Mouse (Mus musculus): ENCODE measurements at regions not wholly inside any gene's neighbourhood (a gene's known extent, or its start where the extent isn't known, plus 50 kb on each side); places are given as distances from the start of the nearest gene placed in this dataset.

DNA sequence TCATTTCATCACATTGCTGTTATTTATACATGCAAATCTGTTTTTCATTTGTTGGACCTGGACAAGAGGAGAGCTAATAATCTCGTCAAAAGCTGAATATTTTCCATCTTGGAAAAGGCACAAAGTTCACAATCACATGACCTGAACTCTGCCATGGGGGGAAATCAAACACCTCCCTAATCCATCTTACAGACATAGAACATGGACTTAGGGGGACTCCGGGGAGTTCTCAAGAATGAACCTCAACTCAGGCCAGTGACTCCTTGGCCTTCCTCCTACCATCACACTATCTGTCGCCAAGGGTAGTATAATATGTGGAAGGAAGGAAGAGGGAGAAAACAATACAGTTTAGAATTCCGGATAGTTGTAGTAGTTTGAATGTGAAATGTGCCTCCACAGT lies 602.1 kb downstream of the Ebf1 start:
- no peaks in the 10 kb centered on the region for H3K4me1 ChIP-seq (ENCODE audit: control insufficient read depth, insufficient read depth, low read length)
- no peak for ATAC-seq (ENCODE audit: insufficient read depth, low FRiP score)

DNA sequence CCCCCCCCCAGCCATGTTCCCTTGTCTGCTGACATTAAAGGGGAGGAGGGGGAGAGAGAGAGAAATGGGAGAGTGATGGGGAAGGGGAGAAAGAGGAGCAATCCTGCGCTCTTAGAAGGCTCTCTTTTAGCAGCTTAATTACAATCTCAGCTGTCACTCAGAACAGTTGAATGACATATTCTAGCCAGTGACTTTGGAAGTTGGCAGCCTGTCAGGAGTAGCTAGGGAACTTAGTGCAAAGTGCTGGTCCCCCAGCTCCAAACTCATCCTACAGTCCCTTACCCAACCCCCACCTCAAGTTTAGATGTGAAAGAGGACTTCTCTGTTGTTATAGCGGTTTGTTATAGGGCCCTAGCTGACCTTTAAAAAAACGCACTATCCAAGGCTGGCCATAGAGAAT lies 604.9 kb downstream of the Ebf1 start:
- no peak overlapping the region for H3K9ac ChIP-seq (ENCODE audit: low read length)
- no peak overlapping the region for H3K4me2 ChIP-seq (ENCODE audit: low read depth, low read length)
- no peaks in the 10 kb centered on the region for H3K9me3 ChIP-seq (replicated peaks; ENCODE audit: control insufficient read depth, low read length)
- H3K27me3 ChIP-seq (ENCODE audit: control insufficient read depth, insufficient read depth, low read length), result no peaks in the 10 kb centered on the region
- 72% methylated on average over 3 of the region's 3 CpGs for WGBS
- ATAC-seq (ENCODE audit: insufficient read depth, low FRiP score), result no peak
- no peaks in the 10 kb centered on the region for H3K4me1 ChIP-seq (ENCODE audit: control insufficient read depth, insufficient read depth, low read length)
- no peak overlapping the region for H3K27ac ChIP-seq (ENCODE audit: low read length)
- H3K36me3 ChIP-seq (ENCODE audit: control insufficient read depth, insufficient read depth, low read length), result no peaks in the 10 kb centered on the region
- no peak overlapping the region for H3K4me3 ChIP-seq (replicated peaks; ENCODE audit: low read length)

More for the DNA sequence above, 602.1 kb downstream of the Ebf1 start:
- no peak overlapping the region; the same call in 1 of the 2 replicates for H3K27ac ChIP-seq (ENCODE audit: low read length)
- H3K4me3 ChIP-seq (replicated peaks; ENCODE audit: low read length), result no peak overlapping the region
- H3K9me3 ChIP-seq (replicated peaks; ENCODE audit: control insufficient read depth, low read length), result no peaks in the 10 kb centered on the region
- H3K9ac ChIP-seq (ENCODE audit: low read length), result no peak overlapping the region
- WGBS, result 80% methylated on average over 4 of the region's 4 CpGs
- no peak overlapping the region for H3K4me2 ChIP-seq (ENCODE audit: low read depth, low read length)
- no peaks in the 10 kb centered on the region for H3K27me3 ChIP-seq (ENCODE audit: control insufficient read depth, insufficient read depth, low read length)
- H3K36me3 ChIP-seq (ENCODE audit: control insufficient read depth, insufficient read depth, low read length), result no peaks in the 10 kb centered on the region

DNA sequence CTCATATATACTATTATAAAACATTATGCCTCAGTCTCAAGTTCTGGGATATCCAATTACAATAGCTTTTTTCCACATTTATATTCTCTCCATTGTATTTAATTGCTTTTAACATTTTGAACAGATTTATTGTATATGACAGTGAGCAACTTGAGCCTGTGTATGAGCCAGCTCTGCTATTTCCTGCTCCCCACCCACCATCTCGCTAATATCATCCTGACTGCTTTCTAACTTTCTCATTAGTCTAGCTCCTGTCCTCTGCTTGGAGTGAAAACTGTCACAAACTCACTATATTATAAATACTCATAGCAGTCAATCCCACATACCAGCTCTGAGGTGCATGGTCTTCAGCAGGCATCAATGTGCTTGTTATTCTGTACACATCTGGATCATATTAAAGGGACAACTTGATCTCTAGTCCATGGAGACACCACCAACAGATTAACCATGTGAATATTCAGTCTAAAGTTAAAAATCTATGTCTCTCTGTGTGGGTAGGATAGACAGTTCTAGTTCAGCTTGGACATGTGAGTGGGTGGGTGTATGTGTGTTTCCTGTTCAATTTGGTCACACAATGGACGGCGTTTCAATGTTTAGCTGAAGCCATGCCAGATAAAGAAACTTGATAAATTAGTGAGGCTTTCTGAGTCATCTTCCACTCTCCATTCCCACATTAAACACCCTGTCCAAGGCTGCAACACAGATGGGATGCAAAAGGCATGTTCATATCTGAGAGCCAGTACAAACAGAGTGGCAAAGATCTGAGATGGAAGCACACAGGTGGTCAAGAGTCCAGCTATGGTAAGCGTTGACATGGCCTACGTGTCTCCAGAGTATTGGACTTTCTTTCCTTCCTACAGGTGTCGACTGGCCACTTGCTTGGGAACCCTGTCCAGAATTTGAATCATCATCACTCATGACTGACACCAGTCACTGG lies 616.1 kb upstream of the Clint1 start:
- H3K4me3 ChIP-seq (replicated peaks; ENCODE audit: low read length), result no peak overlapping the region
- 0 out of 2 replicates have a peak, but pooled peaks have one; percentile 18 for ATAC-seq (ENCODE audit: insufficient read depth, low FRiP score)
- WGBS, result 61% methylated on average over 6 of the region's 6 CpGs

DNA sequence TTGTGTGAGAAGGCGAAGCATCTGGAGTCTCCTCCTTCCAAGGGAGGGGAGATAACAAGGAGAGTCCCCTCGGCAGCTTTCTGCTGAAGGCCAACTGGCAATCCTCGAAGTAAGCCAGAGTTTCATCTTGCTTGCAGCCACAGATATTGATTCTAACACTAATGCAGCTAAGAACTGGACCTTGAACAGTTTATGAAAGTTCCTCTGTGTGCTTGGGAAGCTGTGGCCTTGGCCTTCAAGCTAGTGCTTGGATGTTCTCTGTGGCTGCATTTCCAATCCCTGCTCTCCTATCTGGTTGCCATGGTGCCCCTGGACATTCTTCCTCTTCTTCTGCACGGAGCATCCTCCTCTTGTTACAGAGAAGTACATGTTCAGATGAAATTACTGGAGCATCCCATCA lies 614.8 kb upstream of the Clint1 start:
- H3K9ac ChIP-seq (ENCODE audit: low read length), result no peak overlapping the region
- no peaks in the 10 kb centered on the region for H3K36me3 ChIP-seq (ENCODE audit: control insufficient read depth, insufficient read depth, low read length)
- no peak overlapping the region for H3K27ac ChIP-seq (ENCODE audit: low read length)
- ATAC-seq (ENCODE audit: insufficient read depth, low FRiP score), result no peak
- no peaks in the 10 kb centered on the region for H3K4me1 ChIP-seq (ENCODE audit: control insufficient read depth, insufficient read depth, low read length)
- H3K27me3 ChIP-seq (ENCODE audit: control insufficient read depth, insufficient read depth, low read length), result no peaks in the 10 kb centered on the region
- H3K9me3 ChIP-seq (replicated peaks; ENCODE audit: control insufficient read depth, low read length), result no peaks in the 10 kb centered on the region
- 53% methylated on average over 4 of the region's 4 CpGs for WGBS
- H3K4me3 ChIP-seq (replicated peaks; ENCODE audit: low read length), result no peak overlapping the region
- no peak overlapping the region for H3K4me2 ChIP-seq (ENCODE audit: low read depth, low read length)

More for the DNA sequence above, 616.1 kb upstream of the Clint1 start:
- H3K36me3 ChIP-seq (ENCODE audit: control insufficient read depth, insufficient read depth, low read length), result no peaks in the 10 kb centered on the region
- no peaks in the 10 kb centered on the region for H3K4me1 ChIP-seq (ENCODE audit: control insufficient read depth, insufficient read depth, low read length)
- H3K27me3 ChIP-seq (ENCODE audit: control insufficient read depth, insufficient read depth, low read length), result no peaks in the 10 kb centered on the region
- H3K9ac ChIP-seq (ENCODE audit: low read length), result no peak overlapping the region
- H3K27ac ChIP-seq (ENCODE audit: low read length), result peak overlapping the region; percentile 59
- H3K9me3 ChIP-seq (replicated peaks; ENCODE audit: control insufficient read depth, low read length), result no peaks in the 10 kb centered on the region
- H3K4me2 ChIP-seq (ENCODE audit: low read depth, low read length), result no peak overlapping the region

DNA sequence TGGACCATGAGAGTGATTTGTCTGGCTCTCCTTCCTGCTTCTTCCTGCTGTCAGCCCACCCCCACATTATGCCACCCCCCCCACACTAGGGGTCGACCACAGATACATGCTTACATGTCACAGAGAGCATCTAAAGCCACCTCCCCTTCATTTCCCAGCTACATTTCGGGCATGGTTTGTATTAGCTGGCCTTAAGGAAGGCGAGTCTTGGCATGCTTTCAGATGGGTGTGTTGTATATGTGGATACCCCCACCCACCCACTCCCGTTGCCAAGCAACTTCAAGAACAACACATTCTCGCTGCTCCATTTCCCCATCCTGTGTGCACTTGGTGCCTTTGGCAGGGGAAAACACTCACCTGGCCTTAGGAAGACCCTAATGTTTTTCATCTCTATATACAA lies 612.8 kb upstream of the Clint1 start:
- Histone ChIP-seq H3K4me3 (replicated peaks; ENCODE audit: low read length) (no peak overlapping the region), H3K27me3 (ENCODE audit: control insufficient read depth, insufficient read depth, low read length) (no peaks in the 10 kb centered on the region), H3K36me3 (ENCODE audit: control insufficient read depth, insufficient read depth, low read length) (no peaks in the 10 kb centered on the region), H3K27ac (ENCODE audit: low read length) (peak overlapping the region; percentile 40; the same call in 1 of the 2 replicates), H3K4me2 (ENCODE audit: low read depth, low read length) (no peak overlapping the region), H3K9me3 (replicated peaks; ENCODE audit: control insufficient read depth, low read length) (no peaks in the 10 kb centered on the region), H3K4me1 (ENCODE audit: control insufficient read depth, insufficient read depth, low read length) (no peaks in the 10 kb centered on the region), H3K9ac (ENCODE audit: low read length) (no peak overlapping the region)
- WGBS, result 45% methylated on average over 5 of the region's 5 CpGs
- no peak for ATAC-seq (ENCODE audit: insufficient read depth, low FRiP score)

DNA sequence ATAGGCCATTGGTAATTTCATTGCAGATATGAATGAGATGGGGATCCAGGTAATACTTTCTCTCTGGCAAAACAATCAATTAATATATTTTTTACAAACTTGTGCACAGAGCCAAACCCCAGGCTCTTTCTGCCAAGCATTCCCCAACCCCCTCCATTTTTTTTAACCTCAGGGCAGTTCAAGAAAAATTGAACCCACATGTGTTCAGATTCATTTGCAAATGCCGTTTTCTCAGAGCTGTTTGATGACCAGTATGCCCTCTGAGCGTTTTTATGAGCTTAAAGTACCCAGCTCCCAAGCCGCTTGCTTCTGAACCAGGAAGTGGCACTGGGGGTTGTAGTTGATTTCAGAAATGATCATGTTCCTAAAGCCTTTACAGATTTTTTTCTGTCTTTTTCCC lies 611.4 kb upstream of the Clint1 start:
- Histone ChIP-seq H3K4me3 (replicated peaks; ENCODE audit: low read length) (no peak overlapping the region), H3K9ac (ENCODE audit: low read length) (no peak overlapping the region), H3K4me1 (ENCODE audit: control insufficient read depth, insufficient read depth, low read length) (no peaks in the 10 kb centered on the region), H3K9me3 (replicated peaks; ENCODE audit: control insufficient read depth, low read length) (no peaks in the 10 kb centered on the region), H3K4me2 (ENCODE audit: low read depth, low read length) (no peak overlapping the region), H3K36me3 (ENCODE audit: control insufficient read depth, insufficient read depth, low read length) (no peaks in the 10 kb centered on the region), H3K27me3 (ENCODE audit: control insufficient read depth, insufficient read depth, low read length) (no peaks in the 10 kb centered on the region), H3K27ac (ENCODE audit: low read length) (no peak overlapping the region)
- 70% methylated on average over 3 of the region's 3 CpGs for WGBS
- no peak for ATAC-seq (ENCODE audit: insufficient read depth, low FRiP score)

DNA sequence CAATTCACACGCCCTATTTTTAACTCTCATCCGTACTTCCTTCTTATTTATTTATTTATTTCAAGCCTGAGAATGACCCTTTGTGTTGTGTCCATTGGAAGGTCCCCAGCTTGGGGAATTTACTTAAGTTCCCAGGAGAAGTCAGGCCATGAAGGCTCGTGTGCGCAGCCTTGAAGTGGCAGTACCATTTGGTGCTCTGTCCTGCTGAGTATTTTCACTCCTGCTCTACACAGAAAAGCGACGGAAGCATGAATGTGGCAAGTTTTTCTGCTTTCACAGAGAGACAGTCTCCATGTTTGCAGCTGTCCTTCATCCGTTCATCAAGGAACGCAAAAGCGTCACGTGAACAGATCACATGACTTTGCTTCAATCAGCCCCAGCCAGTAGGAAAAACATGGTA lies 610.2 kb upstream of the Clint1 start:
- H3K4me3 ChIP-seq (replicated peaks; ENCODE audit: low read length), result no peak overlapping the region
- no peaks in the 10 kb centered on the region for H3K9me3 ChIP-seq (replicated peaks; ENCODE audit: control insufficient read depth, low read length)
- ATAC-seq (ENCODE audit: insufficient read depth, low FRiP score), result no peak
- no peak overlapping the region for H3K4me2 ChIP-seq (ENCODE audit: low read depth, low read length)
- no peak overlapping the region for H3K9ac ChIP-seq (ENCODE audit: low read length)
- no peaks in the 10 kb centered on the region for H3K36me3 ChIP-seq (ENCODE audit: control insufficient read depth, insufficient read depth, low read length)
- H3K4me1 ChIP-seq (ENCODE audit: control insufficient read depth, insufficient read depth, low read length), result no peaks in the 10 kb centered on the region
- WGBS, result 76% methylated on average over 10 of the region's 10 CpGs
- H3K27me3 ChIP-seq (ENCODE audit: control insufficient read depth, insufficient read depth, low read length), result no peaks in the 10 kb centered on the region
- H3K27ac ChIP-seq (ENCODE audit: low read length), result no peak overlapping the region

DNA sequence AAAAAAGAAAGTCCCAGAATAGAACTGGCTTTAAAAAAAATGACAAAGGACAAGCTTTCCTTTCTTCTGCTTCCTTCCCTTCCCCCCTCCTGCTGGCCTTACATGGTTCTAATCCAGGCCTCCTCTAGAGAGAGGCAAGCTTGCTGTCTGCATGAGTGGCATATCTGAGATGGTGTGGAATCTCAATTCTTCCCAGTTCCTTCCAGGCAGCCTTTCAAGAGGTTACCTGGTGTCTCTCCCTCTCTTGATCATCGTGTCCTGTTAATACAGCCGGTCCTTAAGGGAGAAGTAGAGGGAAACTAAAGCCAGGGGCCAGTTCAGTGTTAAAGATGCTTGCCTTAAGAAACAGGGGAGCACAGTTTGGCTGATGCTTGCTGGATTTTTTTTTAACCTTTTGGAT lies 607.1 kb upstream of the Clint1 start:
- WGBS, result 93% methylated on average over 2 of the region's 2 CpGs

DNA sequence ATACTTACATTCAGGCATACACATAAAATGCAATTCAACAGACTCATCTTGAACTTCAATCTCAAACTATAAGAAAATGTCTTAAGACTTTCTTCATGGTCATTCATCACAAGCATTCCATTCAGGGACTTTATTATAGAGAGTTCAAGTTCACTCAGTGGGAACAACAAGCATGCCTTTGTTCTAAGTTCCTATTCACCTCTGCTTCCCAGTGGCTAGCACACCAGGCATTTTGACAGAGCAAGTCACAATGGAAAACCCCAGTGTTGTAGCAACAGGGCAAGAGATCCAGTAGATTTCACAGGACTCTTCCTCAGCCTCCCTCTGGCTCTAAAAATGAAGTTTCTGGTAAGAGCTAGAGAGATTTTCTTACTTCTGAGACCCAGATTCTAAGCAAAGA lies 595.8 kb upstream of the Clint1 start:
- H3K4me2 ChIP-seq (ENCODE audit: low read depth, low read length), result no peak overlapping the region
- no peak for ATAC-seq (ENCODE audit: insufficient read depth, low FRiP score)
- no peak overlapping the region for H3K27ac ChIP-seq (ENCODE audit: low read length)
- H3K36me3 ChIP-seq (ENCODE audit: control insufficient read depth, insufficient read depth, low read length), result no peaks in the 10 kb centered on the region
- H3K4me3 ChIP-seq (replicated peaks; ENCODE audit: low read length), result no peak overlapping the region
- no peak overlapping the region for H3K9ac ChIP-seq (ENCODE audit: low read length)
- no peaks in the 10 kb centered on the region for H3K27me3 ChIP-seq (ENCODE audit: control insufficient read depth, insufficient read depth, low read length)
- H3K4me1 ChIP-seq (ENCODE audit: control insufficient read depth, insufficient read depth, low read length), result no peaks in the 10 kb centered on the region
- H3K9me3 ChIP-seq (replicated peaks; ENCODE audit: control insufficient read depth, low read length), result no peaks in the 10 kb centered on the region

More for the DNA sequence above, 607.1 kb upstream of the Clint1 start:
- H3K36me3 ChIP-seq (ENCODE audit: control insufficient read depth, insufficient read depth, low read length), result no peaks in the 10 kb centered on the region
- H3K9ac ChIP-seq (ENCODE audit: low read length), result no peak overlapping the region
- H3K27ac ChIP-seq (ENCODE audit: low read length), result no peak overlapping the region
- ATAC-seq (ENCODE audit: insufficient read depth, low FRiP score), result no peak
- no peaks in the 10 kb centered on the region for H3K27me3 ChIP-seq (ENCODE audit: control insufficient read depth, insufficient read depth, low read length)
- H3K4me1 ChIP-seq (ENCODE audit: control insufficient read depth, insufficient read depth, low read length), result no peaks in the 10 kb centered on the region
- H3K9me3 ChIP-seq (replicated peaks; ENCODE audit: control insufficient read depth, low read length), result no peaks in the 10 kb centered on the region
- H3K4me2 ChIP-seq (ENCODE audit: low read depth, low read length), result no peak overlapping the region
- no peak overlapping the region for H3K4me3 ChIP-seq (replicated peaks; ENCODE audit: low read length)

Measured in stomach, embryonic 16.5 days (tissue).